Mouse (Mus musculus) urinary bladder, postnatal 4 days (tissue): Measurements from ENCODE around the gene Mgat1.
A peak's percentile ranks its signal among the peaks of the same experiment; 100 is the strongest.
"Not testable (repeated sequence)": the region's sequence is repeated elsewhere in the genome, so short reads cannot be mapped to it uniquely, and the experiment has no call there.

Source experiments
- DNase-seq, 2 experiments: peaks; one replicate each; pipeline ENCODE4 v3.0.0; 2021 to 2022; ENCODE audit warnings: low spot score in 2 of 2

Mgat1 gene

DNA sequence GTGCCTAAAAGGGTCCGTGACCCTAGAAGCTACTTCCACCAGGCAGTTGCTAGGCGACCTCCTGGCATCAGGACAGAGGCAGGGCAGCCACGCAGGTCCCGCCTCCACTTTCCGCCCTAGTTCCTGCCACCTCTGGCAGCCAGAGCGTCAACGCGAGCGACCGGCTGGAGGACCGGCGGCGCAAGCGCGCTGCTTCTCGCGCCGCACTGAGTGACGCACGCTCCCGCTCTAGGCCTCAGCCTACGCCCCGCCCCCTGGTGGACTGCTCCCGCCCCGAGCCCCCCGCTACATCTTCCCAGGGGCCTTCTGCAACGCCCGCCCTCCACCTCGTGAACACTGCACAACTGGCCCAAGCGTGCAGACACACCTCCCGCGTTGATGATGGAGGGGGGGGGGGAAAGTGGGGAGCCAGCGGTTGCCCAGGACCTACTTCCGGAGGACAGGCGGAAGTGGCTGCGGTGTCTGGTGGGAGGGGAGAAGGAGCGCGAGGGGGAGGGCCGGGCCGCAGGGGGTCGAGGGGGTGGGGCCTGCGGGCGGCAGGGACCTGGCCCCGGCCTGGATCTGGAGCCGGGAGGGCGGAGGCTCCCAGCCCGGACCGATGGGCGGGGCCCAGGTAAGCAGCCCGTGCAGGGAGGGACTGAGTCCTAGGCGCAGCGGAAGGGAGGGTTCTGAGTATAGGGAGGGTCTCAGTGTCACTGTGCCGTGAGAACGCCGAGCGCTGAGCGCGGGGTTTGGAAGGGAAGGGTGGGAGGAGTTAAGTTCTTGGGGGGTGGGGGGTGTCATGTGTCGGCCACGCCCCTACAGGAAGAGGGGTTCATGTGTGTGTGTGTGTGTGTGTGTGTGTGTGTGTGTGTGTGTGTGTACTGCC is at the start of gene Mgat1:
TSS of gene Mgat1 (plus strand) at position 465 of the 868 bp plus-strand sequence.
- DNase-seq, result peak; percentile 92 to 94

DNA sequence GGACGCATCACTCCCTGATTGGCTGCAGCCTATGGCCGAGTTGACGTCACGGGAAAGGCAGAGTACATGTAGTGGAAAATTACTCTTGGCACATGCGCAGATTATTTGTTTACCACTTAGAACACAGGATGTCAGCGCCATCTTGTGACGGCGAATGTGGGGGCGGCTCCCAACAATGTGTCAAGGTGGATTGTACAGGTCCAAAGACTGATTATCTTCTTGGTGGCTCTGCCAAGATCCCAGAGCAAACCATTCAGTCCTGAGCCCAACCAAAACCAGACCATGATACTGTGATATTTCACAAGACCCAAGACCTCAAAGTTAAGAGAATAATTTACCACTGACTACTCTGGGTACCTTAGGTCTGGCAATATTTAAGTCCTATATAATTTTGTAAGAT is 49.2 kb upstream of the Mgat1 start:
- not testable (repeated sequence) for DNase-seq

- no peak for DNase-seq
Measured at GRCm38 (mm10) chr11:49195819-49196322, 48.1 kb upstream of the Mgat1 start.

GRCm38 (mm10) chr11:49200666-49201065 is 43.3 kb upstream of the Mgat1 start:
- DNase-seq, result no peak

DNA sequence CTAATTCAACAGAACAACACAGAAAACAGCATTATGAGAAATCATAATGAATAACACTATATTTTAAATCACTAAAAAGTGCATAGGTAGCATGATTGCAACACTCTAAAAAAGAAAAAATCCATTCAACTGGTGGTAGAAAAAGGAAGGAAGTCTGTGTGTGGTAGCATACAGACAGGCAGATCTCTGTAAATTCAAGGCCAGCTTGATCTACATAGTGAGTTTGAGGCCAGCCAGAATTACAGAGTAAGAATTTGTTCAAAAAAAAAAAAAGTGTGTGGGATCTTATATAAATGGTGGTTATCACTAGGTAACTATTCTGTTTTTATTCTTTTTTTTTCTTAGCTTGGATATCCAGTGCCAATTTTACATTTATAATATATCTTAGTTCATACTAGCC is 42.8 kb upstream of the Mgat1 start:
- DNase-seq, result no peak

- no peak for DNase-seq
Measured at GRCm38 (mm10) chr11:49202071-49202470, 41.9 kb upstream of the Mgat1 start.

DNA sequence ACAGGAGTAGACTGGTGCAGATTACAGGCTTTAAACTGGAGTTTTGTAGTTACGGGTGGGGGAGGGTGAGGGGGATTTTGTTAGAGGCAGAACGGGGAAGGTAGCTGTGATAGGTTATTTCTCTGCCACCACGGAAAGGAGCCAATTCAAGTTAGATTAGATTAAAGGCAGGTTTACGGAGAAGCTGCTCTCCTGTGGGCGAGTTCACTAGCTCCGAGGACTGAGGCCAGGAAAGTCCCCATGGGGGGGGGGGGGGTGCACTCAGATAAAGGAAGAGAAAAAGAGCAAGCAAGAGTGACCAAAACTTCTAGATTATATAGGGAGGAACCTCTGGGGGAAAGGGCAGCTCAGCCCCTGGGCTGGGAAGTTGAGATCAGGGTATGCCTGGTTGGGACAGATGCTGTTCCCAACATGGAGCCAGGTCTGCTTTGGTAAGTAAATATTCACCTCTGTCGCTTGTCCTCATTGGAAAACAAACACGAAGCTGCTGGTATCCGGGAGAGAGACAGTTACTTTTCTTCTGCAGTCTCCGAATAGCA is 41.4 kb upstream of the Mgat1 start:
- DNase-seq, result no peak

DNA sequence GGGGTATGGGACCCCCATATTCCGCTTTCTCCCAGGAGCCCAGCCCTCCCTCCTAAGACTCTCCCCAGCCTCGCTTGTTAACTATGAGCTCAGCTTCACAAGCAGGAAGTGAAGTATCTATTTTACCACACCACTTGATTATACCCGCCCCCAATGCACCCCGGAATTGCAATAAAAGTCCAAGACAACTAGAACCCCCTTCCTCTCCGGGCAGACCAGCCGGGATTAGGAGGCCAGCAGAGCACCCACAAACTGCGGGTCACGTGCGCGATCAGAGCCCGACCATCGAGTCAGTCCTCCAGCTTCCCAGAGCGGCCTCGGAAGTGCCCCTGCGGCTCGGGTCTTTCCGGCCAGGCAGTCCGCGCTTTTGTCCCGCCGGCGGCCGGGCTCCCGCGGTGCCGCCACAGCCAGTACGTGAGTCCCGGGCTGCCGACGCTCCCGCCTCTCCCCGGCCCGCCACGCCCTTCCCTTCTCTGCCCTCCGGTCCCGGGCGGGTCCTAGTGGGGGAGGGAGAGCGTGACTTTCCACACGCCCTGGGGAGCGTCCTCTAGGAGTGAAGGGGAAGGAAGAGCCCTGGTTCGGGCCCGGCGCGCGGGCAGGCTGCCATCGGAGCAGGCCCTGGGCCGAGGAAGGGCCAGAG is 40.7 kb upstream of the Mgat1 start, which contains the start of gene Zfp62:
TSS of gene Zfp62 (plus strand) at position 164 of the 640 bp plus-strand sequence.
- DNase-seq, result peak; percentile 89 to 91

- peak in 1 of 2 experiments; percentile 27 for DNase-seq
Measured at GRCm38 (mm10) chr11:49203771-49204497, 40.1 kb upstream of the Mgat1 start.

- no peak for DNase-seq
Measured at GRCm38 (mm10) chr11:49205080-49205590, 38.9 kb upstream of the Mgat1 start.

- no peak for DNase-seq
Measured at GRCm38 (mm10) chr11:49207495-49207894, 36.5 kb upstream of the Mgat1 start.

GRCm38 (mm10) chr11:49212577-49212976 is 31.4 kb upstream of the Mgat1 start:
- DNase-seq, result no peak

GRCm38 (mm10) chr11:49213505-49213904 is 30.5 kb upstream of the Mgat1 start:
- DNase-seq, result no peak

DNA sequence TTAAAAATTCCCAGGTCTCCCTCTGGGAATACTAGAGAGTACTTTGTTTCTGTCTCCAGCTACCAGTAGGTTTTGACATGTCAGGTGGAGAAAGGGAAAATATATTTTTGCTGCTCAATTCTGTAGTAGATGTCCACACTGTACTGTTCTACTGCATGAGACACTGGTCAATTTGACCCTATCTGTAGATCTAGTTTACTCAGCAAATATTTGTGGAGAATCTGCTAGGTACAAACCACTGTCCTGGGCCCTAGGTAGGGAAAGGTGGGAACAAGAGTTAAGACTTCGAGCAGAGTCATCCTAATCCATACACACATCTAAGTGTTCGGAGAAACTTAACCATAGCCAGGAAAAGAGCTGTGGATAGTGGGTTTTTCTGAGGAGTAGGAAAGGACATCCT is 24.7 kb upstream of the Mgat1 start:
- DNase-seq, result no peak

- no peak for DNase-seq
Measured at GRCm38 (mm10) chr11:49224455-49224854, 19.5 kb upstream of the Mgat1 start.

GRCm38 (mm10) chr11:49232781-49233180 is 11.2 kb upstream of the Mgat1 start:
- no peak for DNase-seq

DNA sequence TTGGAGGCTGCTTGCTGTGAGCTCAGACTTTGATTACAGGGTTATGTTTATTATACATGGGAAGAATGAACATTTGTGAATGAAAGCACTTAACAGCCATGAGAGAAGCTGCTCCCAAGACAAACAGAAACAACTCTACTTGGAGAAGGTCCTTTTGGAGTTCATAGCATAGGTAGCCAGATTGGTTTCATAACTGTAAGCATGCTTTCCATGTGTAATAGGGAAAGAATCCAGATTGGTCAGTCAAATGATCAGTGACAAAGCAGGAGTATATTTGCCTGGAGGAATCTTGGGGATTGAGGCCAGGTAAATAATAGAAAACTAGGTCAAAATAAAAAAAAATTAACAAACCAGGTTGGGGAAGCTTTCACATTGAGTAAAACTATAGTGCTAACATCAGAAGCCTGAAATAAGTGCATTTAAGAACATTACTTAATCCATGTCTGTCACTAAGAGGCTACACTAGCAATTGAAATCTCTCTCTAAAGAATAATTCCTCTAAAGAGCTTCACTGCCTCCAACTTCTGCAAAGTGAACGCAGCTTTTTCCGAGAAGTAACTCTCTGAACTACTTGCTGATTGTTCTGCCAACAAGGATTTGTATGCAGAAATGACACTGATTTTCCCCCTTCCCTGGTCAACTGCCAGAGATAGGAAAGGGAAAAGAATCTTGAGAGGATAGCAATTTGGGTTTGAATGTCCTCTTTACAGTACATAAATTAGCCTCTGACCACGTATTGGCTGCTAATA is 8.4 kb upstream of the Mgat1 start:
- DNase-seq, result no peak

- DNase-seq, result no peak
Measured at GRCm38 (mm10) chr11:49236891-49237290, 7.1 kb upstream of the Mgat1 start.

- no peak for DNase-seq
Measured at GRCm38 (mm10) chr11:49237532-49237931, 6.5 kb upstream of the Mgat1 start.

DNA sequence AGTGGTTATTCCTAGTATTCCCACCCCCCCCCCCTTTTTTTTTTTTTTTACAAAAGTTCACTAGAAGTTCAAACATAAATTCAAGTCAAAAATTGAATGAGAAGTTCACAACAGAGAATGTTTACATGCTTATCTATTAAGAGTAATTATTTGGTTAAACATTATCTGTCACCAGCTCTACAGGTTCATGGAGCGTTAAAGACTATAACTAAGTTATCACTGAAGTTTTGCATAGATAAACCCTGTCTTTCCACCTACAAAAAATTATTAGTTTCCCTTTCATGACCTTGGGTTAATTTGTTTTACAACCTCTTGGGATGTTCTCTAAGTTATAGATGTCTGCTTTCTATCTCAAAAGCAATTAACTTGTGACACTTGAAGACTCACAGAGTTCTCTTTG is 3.7 kb upstream of the Mgat1 start:
- no peak for DNase-seq

GRCm38 (mm10) chr11:49240874-49241273 is 3.1 kb upstream of the Mgat1 start:
- no peak for DNase-seq
